Mouse (Mus musculus) MEL (cell line): ENCODE measurements around the gene Fam111a. TPM values are rescaled to one million over a fixed set of nuclear protein-coding genes. Genes with fewer than 3 reads are reported as not detected.

Source experiments
- DNase-seq: peaks from one replicate; pipeline ENCODE4 v3.0.0; 2011; ENCODE audit warnings: low read depth, low spot score
- H3K27ac ChIP-seq: 2 replicates; pipeline ENCODE4 v1.5.1; 2012; ENCODE audit warnings: low read depth, mild to moderate bottlenecking, control low read depth, low read length, moderate library complexity; ENCODE audit not compliant: control insufficient read depth
- H3K27me3 ChIP-seq, 2 experiments: fragments of 150-350 bp in 1 of 2; sonication (generic) in 1 of 2; 2 replicates each; pipeline ENCODE4 v1.6.1; 2012; ENCODE audit warnings: low read length in 2 of 2, mild to moderate bottlenecking in 2 of 2, improper control_type of control experiment in 1 of 2, moderate library complexity in 1 of 2; ENCODE audit not compliant: insufficient read depth in 2 of 2, control insufficient read depth in 1 of 2
- H3K36me3 ChIP-seq, 2 experiments: 2 replicates each; pipeline ENCODE4 v1.6.1; 2012 to 2014; ENCODE audit warnings: low read length in 2 of 2, improper control_type of control experiment in 1 of 2, inconsistent platforms in 1 of 2, mild to moderate bottlenecking in 1 of 2; ENCODE audit not compliant: insufficient read depth in 2 of 2, control insufficient read depth in 1 of 2
- H3K4me1 ChIP-seq, 2 experiments: fragments of 150-350 bp in 1 of 2; sonication (generic) in 1 of 2; 2 replicates each; pipeline ENCODE4 v1.6.1; 2012; ENCODE audit warnings: low read length in 2 of 2, improper control_type of control experiment in 1 of 2, mild to moderate bottlenecking in 1 of 2; ENCODE audit not compliant: insufficient read depth in 2 of 2, control insufficient read depth in 1 of 2
- H3K4me3 ChIP-seq, 2 experiments: fragments of 150-350 bp in 1 of 2; sonication (generic) in 1 of 2; 2 replicates each; pipeline ENCODE4 v1.5.1; 2012; ENCODE audit warnings: low read depth in 2 of 2, low read length in 2 of 2, mild to moderate bottlenecking in 2 of 2, moderate library complexity in 2 of 2, control low read depth in 1 of 2, improper control_type of control experiment in 1 of 2; ENCODE audit not compliant: control insufficient read depth in 1 of 2, insufficient read depth in 1 of 2
- H3K79me2 ChIP-seq: 2 replicates; pipeline ENCODE4 v1.6.1; 2012; ENCODE audit warnings: mild to moderate bottlenecking, low read length, moderate library complexity; ENCODE audit not compliant: control insufficient read depth, poor library complexity, insufficient read depth
- H3K9ac ChIP-seq: 2 replicates; pipeline ENCODE4 v1.6.1; 2012; ENCODE audit warnings: low read depth, mild to moderate bottlenecking, control low read depth, low read length, moderate library complexity; ENCODE audit not compliant: control insufficient read depth, poor library complexity, severe bottlenecking
- H3K9me3 ChIP-seq: fragments of 150-350 bp; sonication (generic); replicated peaks from 2 replicates; pipeline ENCODE4 v1.6.1; 2012; ENCODE audit warnings: mild to moderate bottlenecking, low read length, improper control_type of control experiment, moderate library complexity; ENCODE audit not compliant: insufficient read depth
- CHD1 ChIP-seq: IDR thresholded peaks from 2 replicates; pipeline ENCODE4 v1.6.1; 2012; ENCODE audit warnings: low read depth, mild to moderate bottlenecking, inconsistent platforms, low read length, improper control_type of control experiment
- CTCF ChIP-seq, 3 experiments: IDR thresholded peaks in 2 of 3; conservative IDR thresholded peaks in 1 of 3; 2 replicates each; pipeline ENCODE4 v1.5.1; 2011 to 2012; ENCODE audit warnings: low read length in 3 of 3, low read depth in 2 of 3, mild to moderate bottlenecking in 2 of 3, improper control_type of control experiment in 1 of 3, inconsistent platforms in 1 of 3, mixed read lengths in 1 of 3, moderate library complexity in 1 of 3; ENCODE audit not compliant: control insufficient read depth in 1 of 3, insufficient read depth in 1 of 3, poor library complexity in 1 of 3, severe bottlenecking in 1 of 3
- E2F4 ChIP-seq: IDR thresholded peaks from 2 replicates; pipeline ENCODE4 v1.6.1; 2011; ENCODE audit warnings: low read depth, low read length, improper control_type of control experiment, borderline replicate concordance
- ELF1 ChIP-seq: IDR thresholded peaks from 2 replicates; pipeline ENCODE4 v1.6.1; 2014; ENCODE audit warnings: low read depth, mild to moderate bottlenecking, inconsistent platforms, low read length, improper control_type of control experiment, moderate library complexity
- EP300 ChIP-seq, 2 experiments: IDR thresholded peaks; 2 replicates each; pipeline ENCODE4 v1.6.1; 2011; ENCODE audit warnings: improper control_type of control experiment in 2 of 2, low read length in 2 of 2, low read depth in 1 of 2, mild to moderate bottlenecking in 1 of 2
- ETS1 ChIP-seq: IDR thresholded peaks from 2 replicates; pipeline ENCODE4 v1.6.1; 2012; ENCODE audit warnings: low read depth, mild to moderate bottlenecking, inconsistent platforms, low read length, improper control_type of control experiment, moderate library complexity
- GABPA ChIP-seq: IDR thresholded peaks from 2 replicates; pipeline ENCODE4 v1.6.1; 2012; ENCODE audit warnings: low read depth, mild to moderate bottlenecking, inconsistent platforms, low read length, improper control_type of control experiment, moderate library complexity
- GATA1 ChIP-seq: IDR thresholded peaks from 2 replicates; pipeline ENCODE4 v1.6.1; 2011; ENCODE audit warnings: low read depth, low read length, improper control_type of control experiment
- HCFC1 ChIP-seq: IDR thresholded peaks from 2 replicates; pipeline ENCODE4 v1.6.1; 2012; ENCODE audit warnings: low read depth, mild to moderate bottlenecking, inconsistent platforms, low read length, improper control_type of control experiment, moderate library complexity
- KAT2A ChIP-seq: conservative IDR thresholded peaks from 2 replicates; pipeline ENCODE4 v1.6.1; 2012; ENCODE audit warnings: low read depth, low read length, improper control_type of control experiment, inconsistent platforms
- MAX ChIP-seq: IDR thresholded peaks from 2 replicates; pipeline ENCODE4 v1.6.1; 2011; ENCODE audit warnings: low read length, improper control_type of control experiment
- MAZ ChIP-seq: IDR thresholded peaks from 2 replicates; pipeline ENCODE4 v1.6.1; 2012; ENCODE audit warnings: low read depth, mild to moderate bottlenecking, inconsistent platforms, low read length, improper control_type of control experiment
- MYB ChIP-seq: IDR thresholded peaks from 2 replicates; pipeline ENCODE4 v1.6.1; 2011; ENCODE audit warnings: mild to moderate bottlenecking, low read depth, low read length, improper control_type of control experiment
- MYC ChIP-seq: IDR thresholded peaks from 2 replicates; pipeline ENCODE4 v1.6.1; 2011; ENCODE audit warnings: low read depth, mild to moderate bottlenecking, low read length, improper control_type of control experiment, moderate library complexity
- NRF1 ChIP-seq: IDR thresholded peaks from 2 replicates; pipeline ENCODE4 v1.6.1; 2014; ENCODE audit warnings: low read depth, mild to moderate bottlenecking, inconsistent platforms, low read length, improper control_type of control experiment, moderate library complexity; ENCODE audit not compliant: poor library complexity, insufficient read depth, severe bottlenecking
- POLR2A ChIP-seq, 2 experiments: IDR thresholded peaks; 2 replicates each; pipeline ENCODE4 v1.6.1; 2011 to 2012; ENCODE audit warnings: low read length in 2 of 2, mild to moderate bottlenecking in 2 of 2, control low read depth in 1 of 2, improper control_type of control experiment in 1 of 2, low read depth in 1 of 2, moderate library complexity in 1 of 2; ENCODE audit not compliant: control insufficient read depth in 1 of 2, insufficient read depth in 1 of 2, poor library complexity in 1 of 2
- POLR2AphosphoS2 ChIP-seq: IDR thresholded peaks from 2 replicates; pipeline ENCODE4 v1.6.1; 2011; ENCODE audit warnings: low read length, improper control_type of control experiment
- RAD21 ChIP-seq: IDR thresholded peaks from 2 replicates; pipeline ENCODE4 v1.6.1; 2011; ENCODE audit warnings: mild to moderate bottlenecking, low read depth, low read length, improper control_type of control experiment
- RCOR1 ChIP-seq: IDR thresholded peaks from 2 replicates; pipeline ENCODE4 v1.6.1; 2012; ENCODE audit warnings: low read depth, mild to moderate bottlenecking, inconsistent platforms, low read length, improper control_type of control experiment
- SIN3A ChIP-seq: IDR thresholded peaks from 2 replicates; pipeline ENCODE4 v1.6.1; 2012; ENCODE audit warnings: low read length, improper control_type of control experiment, inconsistent platforms
- SMC3 ChIP-seq: IDR thresholded peaks from 2 replicates; pipeline ENCODE4 v1.6.1; 2011; ENCODE audit warnings: low read depth, low read length, improper control_type of control experiment
- TAL1 ChIP-seq: IDR thresholded peaks from 2 replicates; pipeline ENCODE4 v1.6.1; 2012; ENCODE audit warnings: mild to moderate bottlenecking, inconsistent platforms, low read length, moderate library complexity, mixed read lengths
- USF2 ChIP-seq, 2 experiments: IDR thresholded peaks; 2 replicates each; pipeline ENCODE4 v1.6.1; 2011 to 2012; ENCODE audit warnings: improper control_type of control experiment in 2 of 2, low read length in 2 of 2, borderline replicate concordance in 1 of 2, inconsistent platforms in 1 of 2, low read depth in 1 of 2, mild to moderate bottlenecking in 1 of 2; ENCODE audit not compliant: insufficient read depth in 1 of 2
- ZC3H11A ChIP-seq: IDR thresholded peaks from 2 replicates; pipeline ENCODE4 v1.6.1; 2012; ENCODE audit warnings: low read depth, mild to moderate bottlenecking, inconsistent platforms, low read length, improper control_type of control experiment
- ZKSCAN1 ChIP-seq: IDR thresholded peaks from 2 replicates; pipeline ENCODE4 v1.6.1; 2012; ENCODE audit warnings: low read depth, mild to moderate bottlenecking, inconsistent platforms, low read length, improper control_type of control experiment, moderate library complexity
- polyA plus RNA-seq, 2 experiments: library from polyadenylated mRNA; stranded (reverse) in 1 of 2; unstranded in 1 of 2; fragments of >175 nt in 1 of 2; fragments of >200 nt in 1 of 2; gene quantifications; 2 replicates each; pipeline versions ENCODE4 v1.2.1 to v1.2.4; 2012; ENCODE audit warnings: low replicate concordance in 2 of 2, low read depth in 1 of 2; ENCODE audit not compliant: insufficient read length in 2 of 2, insufficient read depth in 1 of 2, missing spikeins in 1 of 2
- total RNA-seq: library from RNA; depleted of rRNA; stranded (reverse); fragments of 300-350 nt; gene quantifications from 2 replicates; pipeline ENCODE4 v1.2.3, GENCODE M21; 2012

Fam111a gene
- total and polyA plus RNA-seq, 3 experiments, result 56.1 to 157 (median 75.9) TPM

DNA sequence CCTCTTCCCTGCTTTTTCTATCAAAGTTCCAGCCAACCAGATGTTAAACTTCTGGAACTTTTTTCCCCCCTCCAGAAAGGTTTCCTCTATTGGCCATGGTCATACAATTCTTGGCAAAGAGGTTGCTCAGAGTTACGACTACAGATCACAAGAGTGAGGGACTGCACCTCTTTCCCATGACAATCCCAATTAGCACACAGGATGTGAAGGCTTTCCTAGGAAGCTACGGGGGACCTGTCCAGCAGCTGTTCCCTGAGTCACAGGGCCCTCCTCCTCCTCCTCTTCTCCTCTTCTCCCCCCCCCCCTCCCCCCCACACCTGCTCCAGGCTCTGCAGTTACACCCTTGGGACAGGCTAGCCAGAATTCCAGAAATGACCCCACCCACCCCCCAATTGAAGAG lies 46.1 kb upstream of the Fam111a start:
- no peak overlapping the region for H3K4me3 ChIP-seq
- no peak overlapping the region for H3K9ac ChIP-seq

DNA sequence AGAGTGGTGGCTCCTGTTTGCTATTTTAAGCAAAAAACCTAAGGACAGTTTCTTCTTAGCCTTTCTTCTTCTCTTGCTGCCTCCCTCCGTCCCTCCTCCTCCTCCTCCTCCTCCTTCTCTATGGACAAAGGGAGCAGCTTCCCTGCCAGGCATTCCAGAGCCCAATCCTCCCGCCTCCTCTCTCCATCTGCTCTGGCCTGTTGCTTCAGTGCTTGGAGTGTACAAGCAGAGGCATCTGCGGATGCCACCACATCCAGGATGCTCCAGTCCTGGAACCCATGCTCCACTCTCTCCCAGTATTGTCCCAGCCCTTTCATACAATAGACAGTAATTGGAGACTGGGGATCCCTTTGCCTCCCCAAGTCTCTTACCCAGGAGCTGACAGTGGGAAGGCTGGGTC lies 45.4 kb upstream of the Fam111a start:
- Histone ChIP-seq H3K9me3 (no peaks in the 10 kb centered on the region), H3K9ac (no peak overlapping the region), H3K4me3 (peak overlapping the region in 1 of 2 experiments; percentile 84; a peak in 1 of 4 replicates)
- TF ChIP-seq GABPA (no peak), ETS1 (no peak), E2F4 (no peak), SMC3 (no peak), ELF1 (no peak), POLR2A (IDR thresholded peaks at IDR 0.05; ENCODE audit: control insufficient read depth in 1 of 2, insufficient read depth in 1 of 2, low read depth in 1 of 2, low read length in 2 of 2, poor library complexity in 1 of 2) (no peak), MYC (no peak), SIN3A (no peak), RAD21 (no peak), ZC3H11A (no peak), CHD1 (no peak), USF2 (IDR thresholded peaks at IDR 0.05; ENCODE audit: borderline replicate concordance in 1 of 2, insufficient read depth in 1 of 2, low read depth in 1 of 2, low read length in 2 of 2) (no peak), POLR2AphosphoS2 (no peak), GATA1 (no peak), MAX (no peak), MYB (no peak), CTCF (IDR thresholded peaks at IDR 0.05 in 2 of 3, conservative IDR thresholded peaks at IDR 0.05 in 1 of 3; ENCODE audit: control insufficient read depth in 1 of 3, insufficient read depth in 1 of 3, low read depth in 2 of 3, low read length in 3 of 3, poor library complexity in 1 of 3, severe bottlenecking in 1 of 3) (no peak), ZKSCAN1 (no peak)
- TF ChIP-seq, all 39 proteins: peak for 0
- no peak overlapping the region for H3K27ac ChIP-seq
- no peak for DNase-seq
- peaks cover 4% of the 10 kb centered on the region; the same call in 1 of the 2 replicates for H3K79me2 ChIP-seq
- H3K36me3 ChIP-seq, result no peaks in the 10 kb centered on the region; a peak in 2 of 4 replicates
- H3K27me3 ChIP-seq, result no peaks in the 10 kb centered on the region
- H3K4me1 ChIP-seq, result peaks cover 3 to 6% of the 10 kb centered on the region in 2 experiments; a peak in 2 of 4 replicates

More for the DNA sequence above, 46.1 kb upstream of the Fam111a start:
- no peak for DNase-seq
- TF ChIP-seq E2F4 (no peak), MAX (no peak), EP300 (IDR thresholded peaks at IDR 0.05; ENCODE audit: low read depth in 1 of 2, low read length in 2 of 2) (no peak), HCFC1 (no peak), RCOR1 (no peak), NRF1 (no peak), MAZ (no peak), TAL1 (no peak), GATA1 (no peak), KAT2A (no peak)
- TF ChIP-seq, all 39 proteins: peak for 0
- H3K79me2 ChIP-seq, result peaks cover 4% of the 10 kb centered on the region; the same call in 1 of the 2 replicates
- H3K27ac ChIP-seq, result no peak overlapping the region
- no peaks in the 10 kb centered on the region; a peak in 2 of 4 replicates for H3K36me3 ChIP-seq
- no peaks in the 10 kb centered on the region for H3K9me3 ChIP-seq
- H3K27me3 ChIP-seq, result no peaks in the 10 kb centered on the region
- H3K4me1 ChIP-seq, result peaks cover 3 to 6% of the 10 kb centered on the region in 2 experiments; a peak in 2 of 4 replicates
